Comparison of ENCODE assay signal across 8 mouse cellular contexts in genomic region chr5:134485900-134486665, GRCm38 (mm10). TPM values are rescaled to one million over a fixed set of nuclear protein-coding genes. Genes with fewer than 3 reads are reported as not detected.
A peak's percentile ranks its signal among the peaks of the same experiment; 100 is the strongest.
DNase-seq lines count a peak whose midpoint lies in the region; ATAC-seq and TF ChIP-seq lines count a peak whose summit lies in the region.

No protein-coding gene starts in this region.

- DNase-seq in 3T3-L1 (ENCODE audit: low read depth, low spot score): peak; percentile 92
- peak; percentile 74 for DNase-seq in MEL-GATA-1-ER (ENCODE audit: extremely low read depth, low read depth)
- DNase-seq in cerebellum, adult 8-10 months: peak; percentile 60
- DNase-seq in gastrocnemius, adult 2 months: peak; percentile 73
- peak; percentile 94 for DNase-seq in intestine, embryonic 14.5 days (ENCODE audit: low spot score)
- DNase-seq in liver, embryonic 13.5 days: peak; percentile 61
- DNase-seq in neural tube, embryonic 11.5 days (ENCODE audit: low spot score): peak; percentile 82
- DNase-seq in testis, postnatal 14 days (ENCODE audit: low spot score): peak; percentile 64

- peaks cover 16% of the 10 kb centered on the region for H3K36me3 ChIP-seq in intestine, embryonic 14.5 days (ENCODE audit: control insufficient read depth, insufficient read depth, low read length)
- 0 out of 2 replicates have a peak, but pooled peaks cover 9% of the 10 kb centered on the region for H3K36me3 ChIP-seq in liver, embryonic 13.5 days
- peaks cover 11% of the 10 kb centered on the region for H3K36me3 ChIP-seq in neural tube, embryonic 11.5 days (ENCODE audit: control insufficient read depth, insufficient read depth, low read length)

- TF ChIP-seq CTCF in gastrocnemius, adult 2 months (IDR thresholded peaks at IDR 0.05): peak; percentile 89

- no peak overlapping the region for H3K4me2 ChIP-seq in intestine, embryonic 14.5 days (ENCODE audit: low read length)
- H3K4me2 ChIP-seq in liver, embryonic 13.5 days: no peak overlapping the region
- H3K4me2 ChIP-seq in neural tube, embryonic 11.5 days (ENCODE audit: low read depth): no peak overlapping the region

- whole genome bisulfite sequencing in intestine, embryonic 14.5 days: 60% methylated on average over 13 of the region's 13 CpGs
- 52% methylated on average over 13 of the region's 13 CpGs for WGBS in liver, embryonic 13.5 days (ENCODE audit: insufficient replicate concordance)
- WGBS in neural tube, embryonic 11.5 days: 60% methylated on average over 13 of the region's 13 CpGs

- H3K4me1 ChIP-seq in intestine, embryonic 14.5 days (replicated peaks; ENCODE audit: control insufficient read depth, insufficient read depth, low read length): no peaks in the 10 kb centered on the region
- peaks cover 6% of the 10 kb centered on the region for H3K4me1 ChIP-seq in liver, embryonic 13.5 days (replicated peaks)
- no peaks in the 10 kb centered on the region for H3K4me1 ChIP-seq in neural tube, embryonic 11.5 days (ENCODE audit: control insufficient read depth, insufficient read depth, low read length)

- no peaks in the 10 kb centered on the region for H3K27me3 ChIP-seq in intestine, embryonic 14.5 days (replicated peaks; ENCODE audit: control insufficient read depth, insufficient read depth, low read length)
- H3K27me3 ChIP-seq in liver, embryonic 13.5 days: no peaks in the 10 kb centered on the region
- H3K27me3 ChIP-seq in neural tube, embryonic 11.5 days (ENCODE audit: control insufficient read depth, insufficient read depth, low read length): no peaks in the 10 kb centered on the region

- peak; percentile 57 for ATAC-seq in intestine, embryonic 14.5 days (replicated peaks; ENCODE audit: low FRiP score, low TSS enrichment, low read depth)
- peak; percentile 57; the same call in 1 of the 2 replicates for ATAC-seq in liver, embryonic 13.5 days (ENCODE audit: low read depth)
- ATAC-seq in neural tube, embryonic 11.5 days (ENCODE audit: insufficient read depth, low FRiP score, low TSS enrichment): 0 out of 2 replicates have a peak, but pooled peaks have one; percentile 53

- no peak overlapping the region for H3K9ac ChIP-seq in intestine, embryonic 14.5 days (ENCODE audit: low read length)
- H3K9ac ChIP-seq in liver, embryonic 13.5 days: no peak overlapping the region
- H3K9ac ChIP-seq in neural tube, embryonic 11.5 days (ENCODE audit: low read length): no peak overlapping the region

- intact Hi-C loops in gastrocnemius, adult 2 months (cut with DNase I): loop anchor here (2.0 to 5.0 kb wide), 3 partner anchors 101 to 304 kb away; partner anchors contain the start of gene Gtf2ird2

- no peak overlapping the region for H3K4me3 ChIP-seq in gastrocnemius, adult 2 months
- no peak overlapping the region for H3K4me3 ChIP-seq in intestine, embryonic 14.5 days (ENCODE audit: low read depth, low read length)
- H3K4me3 ChIP-seq in liver, embryonic 13.5 days (replicated peaks): no peak overlapping the region
- no peak overlapping the region for H3K4me3 ChIP-seq in neural tube, embryonic 11.5 days (ENCODE audit: low read depth, low read length)

- no peaks in the 10 kb centered on the region for H3K9me3 ChIP-seq in intestine, embryonic 14.5 days (ENCODE audit: control insufficient read depth, low read length)
- no peaks in the 10 kb centered on the region for H3K9me3 ChIP-seq in liver, embryonic 13.5 days (replicated peaks)
- no peaks in the 10 kb centered on the region for H3K9me3 ChIP-seq in neural tube, embryonic 11.5 days (ENCODE audit: control insufficient read depth, low read length)

- H3K27ac ChIP-seq in gastrocnemius, adult 2 months: no peak overlapping the region
- no peak overlapping the region for H3K27ac ChIP-seq in intestine, embryonic 14.5 days (ENCODE audit: low read depth)
- H3K27ac ChIP-seq in liver, embryonic 13.5 days: no peak overlapping the region
- H3K27ac ChIP-seq in neural tube, embryonic 11.5 days (ENCODE audit: low read depth, low read length): no peak overlapping the region

RNA-seq across cellular contexts. Expression of gene Gtf2ird1, which starts 29.6 kb away (rescaled TPM):
- 10 to 100 TPM; 14.6 to 21.5 TPM for total RNA-seq in gastrocnemius, adult 2 months (2021)
- 85.9 and 101 TPM in 2 replicates for polyA plus RNA-seq in intestine, embryonic 14.5 days (2014; fragmentation: Nextera tagmentation; extraction: Ambion mirVana)
- 12.9 and 13.6 TPM in 2 replicates for polyA plus RNA-seq in liver, embryonic 13.5 days (2015; fragmentation: Nextera tagmentation; extraction: Ambion mirVana)
- polyA plus RNA-seq in neural tube, embryonic 11.5 days (2014; fragmentation: Nextera tagmentation; extraction: Ambion mirVana): 75.6 and 79.9 TPM in 2 replicates
